ENCODE assay signal across 24 mouse cellular contexts in the genomic region with DNA sequence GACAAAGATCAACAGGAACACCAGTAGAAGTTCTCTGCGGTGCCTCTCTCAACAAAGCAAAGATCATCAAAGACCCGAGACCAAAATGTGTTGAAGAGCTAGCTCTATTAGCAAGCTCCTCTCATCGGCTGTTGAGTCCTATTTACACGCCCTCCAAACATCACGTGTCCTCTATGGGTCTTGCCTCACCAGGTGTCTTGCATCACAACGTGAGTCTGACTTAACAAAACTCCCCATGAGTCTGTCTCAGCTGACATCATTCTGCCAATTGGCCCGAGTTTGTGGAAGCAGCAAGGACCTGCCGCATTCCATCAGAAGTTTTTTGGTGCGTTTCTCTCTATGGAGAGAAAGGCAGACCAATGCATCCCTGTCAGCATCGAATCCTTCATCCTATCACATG. TPM values are rescaled to one million over a fixed set of nuclear protein-coding genes. Genes with fewer than 3 reads are reported as not detected.
DNase-seq lines count a peak whose midpoint lies in the region; ATAC-seq and TF ChIP-seq lines count a peak whose summit lies in the region.
"Had no signal": no experiment of that assay in that cellular context is flagged by ENCODE, and none has a peak within 500 bp of the region (broad histone marks: within the 10 kb centered on the region; RNA-seq: fewer than 3 reads in every experiment).

No protein-coding gene starts in this region.

- no peak for ATAC-seq in liver, embryonic 12.5 days
- ATAC-seq in CD4-positive, CD25-positive, alpha-beta regulatory T cell, adult 4 months: peak; percentile 71
- ATAC-seq in lung, embryonic 14.5 days (ENCODE audit: insufficient read depth): no peak
- ATAC-seq: forebrain, embryonic 15.5 days had no signal

- H3K4me3 ChIP-seq in liver, adult 2 months (ENCODE audit: insufficient read depth, low read depth, low read length): no peak overlapping the region
- H3K4me3 ChIP-seq in liver, embryonic 12.5 days: no peak overlapping the region
- H3K4me3 ChIP-seq in lung, embryonic 14.5 days (ENCODE audit: low read depth, low read length): no peak overlapping the region
- H3K4me3 ChIP-seq: embryonic facial prominence, embryonic 12.5 days; forebrain, embryonic 15.5 days; gastrocnemius, adult 2 months; heart, embryonic 10.5 days; limb, embryonic 13.5 days; lung, embryonic 15.5 days; midbrain, embryonic 10.5 days; myocyte had no signal

- H3K27ac ChIP-seq in liver, adult 2 months (replicated peaks; ENCODE audit: insufficient read depth, low read depth, low read length): peak overlapping the region; percentile 18; the same call in 1 of the 2 replicates
- H3K27ac ChIP-seq in liver, embryonic 12.5 days: no peak overlapping the region
- H3K27ac ChIP-seq in lung, embryonic 14.5 days (ENCODE audit: low read depth): no peak overlapping the region
- H3K27ac ChIP-seq: embryonic facial prominence, embryonic 12.5 days; forebrain, embryonic 15.5 days; gastrocnemius, adult 2 months; heart, embryonic 10.5 days; hindbrain, embryonic 14.5 days; limb, embryonic 13.5 days; lung, embryonic 15.5 days; midbrain, embryonic 10.5 days had no signal

- no peak overlapping the region for H3K9ac ChIP-seq in liver, adult 2 months (ENCODE audit: low read depth, low read length)
- no peak overlapping the region for H3K9ac ChIP-seq in liver, embryonic 12.5 days
- H3K9ac ChIP-seq in lung, embryonic 14.5 days: no peak overlapping the region
- H3K9ac ChIP-seq: embryonic facial prominence, embryonic 12.5 days; forebrain, embryonic 15.5 days; hindbrain, embryonic 14.5 days; limb, embryonic 13.5 days; lung, embryonic 15.5 days had no signal

- H3K4me2 ChIP-seq in liver, embryonic 12.5 days: no peak overlapping the region
- no peak overlapping the region for H3K4me2 ChIP-seq in lung, embryonic 14.5 days
- H3K4me2 ChIP-seq: embryonic facial prominence, embryonic 12.5 days; forebrain, embryonic 15.5 days; hindbrain, embryonic 14.5 days; limb, embryonic 13.5 days; lung, embryonic 15.5 days had no signal

- H3K4me1 ChIP-seq in liver, adult 2 months (ENCODE audit: control insufficient read depth, insufficient read depth, low read length): peaks cover 2% of the 10 kb centered on the region
- no peaks in the 10 kb centered on the region for H3K4me1 ChIP-seq in liver, embryonic 12.5 days
- no peaks in the 10 kb centered on the region for H3K4me1 ChIP-seq in lung, embryonic 14.5 days (ENCODE audit: insufficient read depth)
- H3K4me1 ChIP-seq: embryonic facial prominence, embryonic 12.5 days; forebrain, embryonic 15.5 days; heart, embryonic 10.5 days; limb, embryonic 13.5 days; lung, embryonic 15.5 days had no signal

- H3K9me3 ChIP-seq in liver, embryonic 12.5 days (replicated peaks): no peaks in the 10 kb centered on the region
- H3K9me3 ChIP-seq in lung, embryonic 14.5 days (ENCODE audit: low read depth, low read length): no peaks in the 10 kb centered on the region
- H3K9me3 ChIP-seq: embryonic facial prominence, embryonic 12.5 days; forebrain, embryonic 15.5 days; heart, embryonic 10.5 days; limb, embryonic 13.5 days; lung, embryonic 15.5 days; midbrain, embryonic 10.5 days had no signal

- peak; percentile 96 for DNase-seq in liver, adult 2 months (ENCODE audit: extremely low read depth, low read depth, low spot score)
- peak; percentile 9 for DNase-seq in lung, embryonic 14.5 days
- DNase-seq in monocyte, adult 2 months (ENCODE audit: low read depth in 1 of 2, low spot score in 2 of 2): peak; percentile 35 to 46
- no peak for DNase-seq in thymus, postnatal 25 days
- no peak for DNase-seq in thymus, postnatal 0 days (ENCODE audit: low spot score)
- no peak for DNase-seq in c-Kit-positive CD71-positive TER-119-positive erythroid progenitor cells, embryonic 14.5 days (ENCODE audit: low spot score)
- DNase-seq: B cell, adult 2 months; cerebellum, adult 18-20 months; gastrocnemius, adult 2 months; heart, postnatal 14 days; kidney, adult 2 months; kidney, postnatal 4 days; right cerebral cortex, adult 18-20 months; thymus, adult 18-20 months had no signal

- TF ChIP-seq POLR2A in liver, adult 2 months (IDR thresholded peaks at IDR 0.05; ENCODE audit: extremely low read depth, insufficient read depth, low read length): no peak

- TF ChIP-seq CTCF in liver, adult 2 months (IDR thresholded peaks at IDR 0.05; ENCODE audit: low read depth, low read length): no peak
- no peak for TF ChIP-seq CTCF in lung, embryonic 14.5 days (IDR thresholded peaks at IDR 0.05; ENCODE audit: low read depth)

- H3K79me2 ChIP-seq in liver, adult 2 months (ENCODE audit: control insufficient read depth, insufficient read depth, low read length): no peaks in the 10 kb centered on the region

- no peaks in the 10 kb centered on the region for H3K27me3 ChIP-seq in liver, adult 2 months (ENCODE audit: control insufficient read depth, insufficient read depth, low read length)
- H3K27me3 ChIP-seq in liver, embryonic 12.5 days (replicated peaks): peaks cover 42% of the 10 kb centered on the region
- H3K27me3 ChIP-seq in lung, embryonic 14.5 days (ENCODE audit: insufficient read depth, low read length): no peaks in the 10 kb centered on the region; the same call in 1 of the 2 replicates
- H3K27me3 ChIP-seq: embryonic facial prominence, embryonic 12.5 days; forebrain, embryonic 15.5 days had no signal

- WGBS in liver, adult 2 months: 18% methylated on average over 10 of the region's 10 CpGs
- 48% methylated on average over 10 of the region's 10 CpGs for WGBS in liver, embryonic 12.5 days (ENCODE audit: insufficient replicate concordance)
- WGBS in lung, embryonic 14.5 days: 35% methylated on average over 10 of the region's 10 CpGs

- H3K36me3 ChIP-seq in liver, adult 2 months (ENCODE audit: control insufficient read depth, insufficient read depth, low read length): no peaks in the 10 kb centered on the region
- no peaks in the 10 kb centered on the region for H3K36me3 ChIP-seq in liver, embryonic 12.5 days
- no peaks in the 10 kb centered on the region for H3K36me3 ChIP-seq in lung, embryonic 14.5 days (ENCODE audit: insufficient read depth)
- H3K36me3 ChIP-seq: embryonic facial prominence, embryonic 12.5 days; forebrain, embryonic 15.5 days; heart, embryonic 10.5 days; limb, embryonic 13.5 days; lung, embryonic 15.5 days; midbrain, embryonic 10.5 days had no signal

RNA-seq across cellular contexts. Expression of a gene that starts 6.2 kb away (rescaled TPM):
- 19.5 and 21.2 TPM in 2 replicates for total RNA-seq in liver, adult 2 months (2014; rRNA removed)
- polyA plus RNA-seq in liver, adult 2 months (2012; rRNA removed): 6.6 and 11.6 TPM in 2 replicates
- polyA plus RNA-seq in liver, embryonic 12.5 days (2016; fragmentation: Nextera tagmentation; extraction: Ambion mirVana): 0.08 and 0.12 TPM in 2 replicates
- polyA plus RNA-seq in CD4-positive, CD25-positive, alpha-beta regulatory T cell, adult 4 months (2017; shearing (Covaris generic)): 100 to 1,000 TPM; 186 to 214 TPM
- polyA plus RNA-seq in lung, embryonic 14.5 days (2014; fragmentation: Nextera tagmentation; extraction: Ambion mirVana): 0.11 and 0.46 TPM in 2 replicates
- polyA plus RNA-seq in thymus, postnatal 0 days (2015; fragmentation: Nextera tagmentation; extraction: Ambion mirVana): 5.0 and 6.2 TPM in 2 replicates
- polyA plus RNA-seq: heart, embryonic 10.5 days had no signal

RNA-seq across cellular contexts. Expression of a gene that starts 41.7 kb away (rescaled TPM):
- 575 and 759 TPM in 2 replicates for total RNA-seq in liver, adult 2 months (2014; rRNA removed)
- 421 and 468 TPM in 2 replicates for polyA plus RNA-seq in liver, adult 2 months (2012; rRNA removed)
- 76.5 and 84.4 TPM in 2 replicates for polyA plus RNA-seq in liver, embryonic 12.5 days (2016; fragmentation: Nextera tagmentation; extraction: Ambion mirVana)
- polyA plus RNA-seq in CD4-positive, CD25-positive, alpha-beta regulatory T cell, adult 4 months (2017; shearing (Covaris generic)): 100 to 1,000 TPM; 177 to 183 TPM
- polyA plus RNA-seq in lung, embryonic 14.5 days (2014; fragmentation: Nextera tagmentation; extraction: Ambion mirVana): 97.9 and 111 TPM in 2 replicates
- 78.9 and 83.6 TPM in 2 replicates for polyA plus RNA-seq in thymus, postnatal 0 days (2015; fragmentation: Nextera tagmentation; extraction: Ambion mirVana)

Comparison
In these comparisons a context has a peak if more than half of its experiments do, and no peak if none do; other contexts are left out.
1. DNase-seq: peak in liver, adult 2 months (single experiment), lung, embryonic 14.5 days (single experiment) and monocyte, adult 2 months (2 of 2); none in thymus, postnatal 25 days (single experiment), thymus, postnatal 0 days (single experiment) and c-Kit-positive CD71-positive TER-119-positive erythroid progenitor cells, embryonic 14.5 days (single experiment).
2. RNA of a gene that starts 6.2 kb away (polyA plus RNA-seq): 186 to 214 TPM in CD4-positive, CD25-positive, alpha-beta regulatory T cell, adult 4 months; 6.6 to 11.6 TPM in liver, adult 2 months, 5.0 to 6.2 TPM in thymus, postnatal 0 days, 0.08 to 0.12 TPM in liver, embryonic 12.5 days and 0.11 to 0.46 TPM in lung, embryonic 14.5 days; every median in the first group is over 10 times any median in the second.